Mouse (Mus musculus) testis, adult 2 months (tissue): ENCODE data around the gene Mknk2. TPM values are rescaled to one million over a fixed set of nuclear protein-coding genes. Genes with fewer than 3 reads are reported as not detected.

ENCODE experiments used
- H3K27ac ChIP-seq: fragments of 200-500 bp; 2 replicates; pipeline ENCODE4 v1.5.1; 2012; ENCODE audit warnings: low read depth, low read length; ENCODE audit not compliant: control insufficient read depth, insufficient read depth
- H3K27me3 ChIP-seq: fragments of 200-500 bp; 2 replicates; pipeline ENCODE4 v1.6.1; 2012; ENCODE audit warnings: mild to moderate bottlenecking, low read length, moderate library complexity; ENCODE audit not compliant: control insufficient read depth, insufficient read depth
- H3K36me3 ChIP-seq: fragments of 200-500 bp; 2 replicates; pipeline ENCODE4 v1.6.1; 2012; ENCODE audit warnings: mild to moderate bottlenecking, low read length; ENCODE audit not compliant: control insufficient read depth, insufficient read depth
- H3K4me1 ChIP-seq: fragments of 200-500 bp; 2 replicates; pipeline ENCODE4 v1.6.1; 2012; ENCODE audit warnings: low read length; ENCODE audit not compliant: control insufficient read depth, insufficient read depth
- H3K4me3 ChIP-seq: fragments of 200-500 bp; 2 replicates; pipeline ENCODE4 v1.5.1; 2012; ENCODE audit warnings: low read depth, mild to moderate bottlenecking, low read length, moderate library complexity, mixed read lengths; ENCODE audit not compliant: control insufficient read depth
- CTCF ChIP-seq: fragments of 200-500 bp; IDR thresholded peaks from 2 replicates; pipeline ENCODE4 v1.5.1; 2012; ENCODE audit warnings: low read depth, mild to moderate bottlenecking, inconsistent platforms, low read length, moderate library complexity; ENCODE audit not compliant: control insufficient read depth, insufficient read depth, insufficient replicate concordance
- POLR2A ChIP-seq: fragments of 200-500 bp; IDR thresholded peaks from 2 replicates; pipeline ENCODE4 v1.6.1; 2012; ENCODE audit warnings: low read depth, mild to moderate bottlenecking, inconsistent platforms, low read length, moderate library complexity; ENCODE audit not compliant: control insufficient read depth
- polyA plus RNA-seq: library from polyadenylated mRNA; depleted of rRNA; stranded (reverse); fragments of >200 nt; gene quantifications from 2 replicates; pipeline ENCODE4 v1.2.3, GENCODE M21; 2012

The Mknk2 gene
- polyA plus RNA-seq, 1 experiment, result 53.5 TPM

DNA sequence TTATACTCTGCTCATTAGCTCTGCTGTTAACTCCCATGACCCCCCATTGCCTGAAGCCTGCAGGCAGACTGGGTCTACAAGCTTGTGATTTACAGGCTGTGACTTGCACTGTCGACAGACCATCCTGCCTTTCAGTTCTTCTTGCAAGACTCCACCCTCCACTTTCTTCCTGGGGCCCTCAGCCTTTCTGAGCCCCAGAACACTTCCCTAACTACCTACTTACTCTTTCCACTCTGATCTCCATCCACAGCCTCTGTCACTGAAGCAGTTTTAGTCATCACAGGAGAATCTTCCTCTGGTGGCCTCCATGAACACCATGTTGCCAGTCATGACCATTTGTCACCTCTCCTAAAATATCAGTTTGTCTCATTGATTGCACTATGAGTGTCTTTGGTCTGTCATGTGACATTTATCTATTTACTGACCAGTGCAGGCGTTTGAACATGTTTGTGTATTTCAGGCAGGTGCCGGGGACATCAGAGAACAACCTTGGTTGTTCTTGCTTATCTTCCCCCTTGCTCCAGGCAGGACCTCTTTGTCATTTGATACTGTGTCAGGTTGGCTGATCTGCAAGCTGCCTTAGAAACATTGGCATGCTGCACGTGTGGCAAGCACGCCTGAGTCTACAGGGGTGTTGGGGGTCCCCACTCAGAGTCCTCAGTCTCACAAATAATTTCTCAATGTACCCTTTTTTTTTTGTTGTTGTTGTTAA is 14.3 kb downstream of the Mknk2 start:
- no peak overlapping the region for H3K27ac ChIP-seq
- TF ChIP-seq POLR2A, result no peak
- TF ChIP-seq CTCF, result no peak
- H3K4me1 ChIP-seq, result peaks cover 14% of the 10 kb centered on the region
- no peak overlapping the region for H3K4me3 ChIP-seq
- H3K36me3 ChIP-seq, result no peaks in the 10 kb centered on the region; the same call in 1 of the 2 replicates
- H3K27me3 ChIP-seq, result no peaks in the 10 kb centered on the region

DNA sequence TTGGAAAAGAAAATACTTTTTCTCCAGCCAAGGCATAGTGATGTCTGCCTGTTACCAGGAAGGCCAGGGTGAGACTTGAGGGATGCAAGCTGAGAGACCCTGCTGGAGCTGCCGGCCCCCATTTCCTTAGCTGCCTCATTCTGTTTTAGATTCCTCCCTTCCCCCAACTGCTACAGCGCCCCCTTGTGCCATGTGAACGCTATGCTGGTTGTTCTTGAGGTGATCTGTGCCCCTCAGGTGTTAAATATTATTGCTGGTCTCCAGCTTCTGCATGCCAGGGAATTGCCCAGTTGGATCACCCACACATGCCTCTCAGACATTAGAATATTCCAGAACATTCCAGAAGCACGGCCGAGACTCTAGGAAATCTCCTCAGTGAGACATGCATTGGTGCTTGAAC is 16.8 kb downstream of the Mknk2 start:
- Histone ChIP-seq H3K27me3 (no peaks in the 10 kb centered on the region), H3K27ac (no peak overlapping the region), H3K4me3 (no peak overlapping the region), H3K36me3 (no peaks in the 10 kb centered on the region), H3K4me1 (peaks cover 26% of the 10 kb centered on the region)
- peak; percentile 56; the same call in 1 of the 2 replicates for TF ChIP-seq CTCF
- TF ChIP-seq POLR2A, result no peak

DNA sequence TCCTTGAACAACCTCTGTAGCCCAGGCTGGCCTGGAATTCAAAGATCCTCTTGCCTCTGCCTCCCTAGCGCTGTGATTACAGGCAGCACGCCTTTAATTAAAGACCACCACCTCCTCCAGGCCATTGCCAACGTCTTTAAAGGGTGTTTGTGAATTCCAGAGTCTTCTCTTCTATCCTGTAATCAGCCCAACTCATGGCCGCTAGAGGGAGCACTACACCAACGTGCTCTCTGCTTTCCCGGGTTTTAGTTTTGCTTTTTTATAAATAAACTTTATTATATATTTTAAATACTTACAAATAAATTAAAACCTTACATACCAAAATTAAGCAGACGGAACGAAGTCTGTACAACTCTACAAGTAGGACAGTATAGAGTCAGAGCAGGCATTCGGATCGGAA is 18.7 kb downstream of the Mknk2 start:
- no peak overlapping the region for H3K4me3 ChIP-seq
- H3K4me1 ChIP-seq, result peaks cover 21% of the 10 kb centered on the region
- TF ChIP-seq CTCF, result no peak
- no peak for TF ChIP-seq POLR2A
- no peak overlapping the region for H3K27ac ChIP-seq
- no peaks in the 10 kb centered on the region for H3K27me3 ChIP-seq
- no peaks in the 10 kb centered on the region for H3K36me3 ChIP-seq

DNA sequence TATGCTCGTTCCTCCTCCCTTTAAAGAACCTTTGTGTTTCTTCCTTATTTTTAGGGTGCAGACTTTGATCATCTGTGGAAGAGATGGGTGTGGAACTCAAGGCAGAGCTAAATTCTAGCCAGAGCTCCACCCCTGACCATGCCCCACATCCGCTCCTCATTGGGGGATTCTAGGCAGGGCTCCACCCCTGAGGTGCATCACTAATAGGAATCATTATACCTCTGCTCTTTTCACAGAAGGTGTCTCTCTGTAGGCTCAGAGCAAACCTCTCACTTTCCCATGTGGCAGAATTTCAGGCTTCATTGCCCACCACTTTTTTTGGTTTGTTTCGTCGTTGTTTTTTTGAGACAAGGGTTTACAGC is 19.1 kb downstream of the Mknk2 start:
- TF ChIP-seq POLR2A (no peak), CTCF (no peak)
- no peak overlapping the region for H3K27ac ChIP-seq
- no peaks in the 10 kb centered on the region for H3K36me3 ChIP-seq
- H3K4me1 ChIP-seq, result peaks cover 21% of the 10 kb centered on the region
- H3K4me3 ChIP-seq, result no peak overlapping the region
- no peaks in the 10 kb centered on the region for H3K27me3 ChIP-seq

DNA sequence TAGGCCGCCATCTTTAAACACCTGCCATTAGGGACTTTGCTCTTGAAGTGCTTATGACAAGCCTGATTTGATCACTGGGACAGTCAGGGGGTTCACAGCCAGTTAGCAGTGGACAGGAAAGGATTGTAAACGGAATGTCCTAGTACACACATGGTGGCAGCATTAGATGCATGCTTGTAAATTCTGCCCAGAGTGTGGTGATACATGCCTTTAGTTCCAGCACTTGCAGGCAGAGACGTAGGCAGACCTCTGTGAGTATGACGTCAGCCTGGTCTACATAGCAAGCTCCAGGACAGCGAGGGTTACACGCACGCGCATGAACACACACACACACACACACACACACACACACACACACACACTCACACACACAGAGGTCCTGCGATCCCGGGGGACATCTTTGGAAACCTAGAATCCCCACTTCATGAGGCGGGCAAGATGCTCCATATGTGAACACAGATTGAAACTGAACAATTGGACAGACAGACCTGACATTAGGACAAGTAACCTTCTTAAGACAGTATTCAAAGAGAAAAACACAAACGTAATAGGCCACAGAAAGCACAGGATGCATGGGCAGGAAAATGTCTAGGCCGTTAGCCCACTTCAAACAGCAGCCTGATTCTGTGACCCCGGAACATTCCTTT is 19.6 kb downstream of the Mknk2 start:
- H3K27ac ChIP-seq, result no peak overlapping the region
- peaks cover 21% of the 10 kb centered on the region for H3K4me1 ChIP-seq
- no peak for TF ChIP-seq CTCF
- TF ChIP-seq POLR2A, result no peak
- no peaks in the 10 kb centered on the region for H3K27me3 ChIP-seq
- no peak overlapping the region for H3K4me3 ChIP-seq
- no peaks in the 10 kb centered on the region for H3K36me3 ChIP-seq

DNA sequence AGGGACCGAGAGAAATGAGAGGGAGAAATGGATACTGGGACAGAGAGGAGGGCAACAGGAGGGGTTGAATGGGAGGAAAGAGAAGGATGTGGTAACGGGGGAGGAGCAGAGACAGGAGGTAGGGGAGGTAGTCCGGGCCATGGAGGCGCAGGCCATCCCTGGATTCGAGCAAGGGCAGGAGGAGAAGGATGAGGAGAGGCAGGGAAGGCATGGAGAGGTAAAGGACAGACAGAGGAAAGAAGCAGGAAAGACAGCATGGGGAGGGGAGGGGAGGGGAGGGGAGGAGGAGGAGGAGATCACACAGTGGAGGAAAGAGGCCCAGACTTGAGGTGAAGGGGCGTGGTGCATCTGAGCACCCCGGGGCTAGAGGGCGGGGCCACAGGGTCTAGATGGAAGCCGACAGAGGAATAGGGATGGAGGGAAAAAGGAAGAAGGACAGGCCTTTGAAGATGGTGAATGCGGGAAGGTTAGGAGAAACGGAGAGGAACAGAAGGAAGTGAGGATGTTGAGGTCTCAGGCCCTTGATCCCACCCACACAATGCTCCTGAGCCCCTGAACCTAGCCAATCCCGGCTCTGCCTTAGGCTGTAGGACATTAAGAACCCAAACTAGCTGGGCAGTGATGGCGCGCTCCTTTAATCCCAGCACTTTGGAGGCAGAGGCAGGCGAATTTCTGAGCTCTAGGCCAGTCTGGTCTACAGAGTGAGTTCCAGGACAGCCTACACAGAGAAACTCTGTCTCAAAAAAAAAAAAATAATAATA is 20.9 kb downstream of the Mknk2 start, which contains the start of gene Btbd2:
Gene Btbd2, minus strand, starts transcription at position 209 of the 761 bp plus-strand sequence.
- H3K27me3 ChIP-seq, result no peaks in the 10 kb centered on the region
- peaks cover 21% of the 10 kb centered on the region for H3K4me1 ChIP-seq
- H3K36me3 ChIP-seq, result no peaks in the 10 kb centered on the region
- TF ChIP-seq POLR2A (no peak), CTCF (no peak)
- H3K4me3 ChIP-seq, result peak within 1 kb of the TSS; percentile 90
- peak within 1 kb of the TSS; percentile 81 for H3K27ac ChIP-seq
